Mouse (Mus musculus): ENCODE results near the gene Slc46a2.

DNA sequence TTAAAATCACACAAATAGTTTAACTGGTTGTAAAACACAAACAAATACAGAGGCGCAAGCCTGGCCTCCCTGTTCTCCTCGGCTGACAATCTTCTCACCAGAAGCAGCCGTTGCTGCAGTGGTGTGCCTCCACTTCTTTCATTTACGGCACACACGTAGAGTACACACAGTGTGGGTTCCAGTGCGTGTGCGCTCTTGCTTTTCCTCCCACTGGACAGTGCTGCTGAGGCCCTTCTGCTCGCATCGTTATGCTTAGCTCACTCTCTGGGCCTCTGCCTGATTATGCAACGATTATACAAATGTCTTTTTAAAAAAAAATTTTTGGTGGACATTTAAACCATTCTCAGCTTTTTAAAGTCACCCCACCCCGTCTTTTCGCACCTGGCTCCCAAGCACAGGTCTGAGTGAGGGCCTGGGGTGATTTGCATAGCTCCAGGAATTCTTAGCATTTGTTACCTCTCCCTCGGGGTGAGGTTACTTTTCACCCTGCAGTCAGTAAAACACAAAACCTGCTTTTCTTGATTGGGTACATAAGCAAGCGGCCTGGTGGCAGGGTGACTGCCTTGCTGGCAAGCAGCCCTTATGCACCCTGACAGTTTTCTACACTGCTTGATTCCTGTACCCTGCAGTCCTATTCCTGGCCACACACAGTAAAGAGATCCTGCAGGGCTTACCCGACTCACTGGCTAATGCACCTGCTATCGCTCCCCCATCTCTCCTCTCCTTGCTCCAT, 55.0 kb downstream of the Slc46a2 start:
- TF ChIP-seq CTCF (IDR thresholded peaks at IDR 0.05; ENCODE audit: borderline replicate concordance, insufficient read depth, low read length) = no peak
- no peak for TF ChIP-seq POLR2A (IDR thresholded peaks at IDR 0.05; ENCODE audit: low read depth, low read length)

Measured in embryonic fibroblast, embryonic 13.5 days (primary cell).